Mouse (Mus musculus): ENCODE results near the gene Tmbim6.

DNA sequence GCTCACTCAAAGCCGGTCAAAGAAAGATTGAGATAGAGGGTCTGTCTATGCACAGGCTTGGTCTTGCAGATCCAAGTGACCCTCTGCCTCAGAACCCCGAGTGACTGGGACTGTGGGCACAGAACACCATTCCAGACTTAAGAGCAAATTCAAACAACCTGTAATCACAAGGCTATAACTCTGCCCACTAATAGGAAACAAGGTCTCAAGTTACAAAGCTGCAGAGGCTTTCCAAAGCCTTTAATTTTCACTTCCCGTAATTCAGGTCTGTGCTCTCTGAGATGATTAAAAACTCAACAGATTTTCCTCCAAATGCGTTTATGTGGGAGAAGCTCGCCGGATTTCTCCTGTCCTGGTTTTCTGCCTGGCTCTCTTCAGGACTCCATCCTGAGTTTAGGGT lies 8.6 kb upstream of the Tmbim6 start:
- TF ChIP-seq CTCF (IDR thresholded peaks at IDR 0.05; ENCODE audit: control insufficient read depth, insufficient read depth, insufficient read length) = no peak
- no peak for TF ChIP-seq MYOD1 (IDR thresholded peaks at IDR 0.05; ENCODE audit: control insufficient read depth, insufficient read length, low read depth)
